Mouse (Mus musculus) kidney, postnatal 10 days (tissue): ENCODE measurements at regions not wholly inside any gene's neighbourhood (a gene's known extent, or its start where the extent isn't known, plus 50 kb on each side); places are given as distances from the start of the nearest gene placed in this dataset.

Source experiments
- DNase-seq: peaks from one replicate; pipeline ENCODE4 v3.0.0; 2021; ENCODE audit warnings: mixed read lengths

- DNase-seq: no peak
These were observed 54.8 kb upstream of the Tet2 start for GRCm38 (mm10) chr3:133599731-133600130.

- peak; percentile 63 for DNase-seq
These were observed 55.7 kb upstream of the Tet2 start for GRCm38 (mm10) chr3:133600447-133601220.

GRCm38 (mm10) chr3:133605460-133605859 lies 60.5 kb upstream of the Tet2 start:
- no peak for DNase-seq

- DNase-seq: no peak
These were observed 63.9 kb upstream of the Tet2 start for GRCm38 (mm10) chr3:133608845-133609261.

- DNase-seq: no peak
These were observed 69.1 kb upstream of the Tet2 start for GRCm38 (mm10) chr3:133613836-133614711.

GRCm38 (mm10) chr3:133614712-133615426 lies 69.9 kb upstream of the Tet2 start:
- DNase-seq: no peak

GRCm38 (mm10) chr3:133617036-133617435 lies 72.1 kb upstream of the Tet2 start:
- no peak for DNase-seq

- DNase-seq: no peak
These were observed 73.6 kb upstream of the Tet2 start for GRCm38 (mm10) chr3:133618491-133618890.

- peak; percentile 10 for DNase-seq
These were observed 78.3 kb upstream of the Tet2 start for GRCm38 (mm10) chr3:133623201-133623744.

GRCm38 (mm10) chr3:133624079-133624875 lies 79.3 kb upstream of the Tet2 start:
- DNase-seq: no peak

- no peak for DNase-seq
These were observed 80.1 kb upstream of the Tet2 start for GRCm38 (mm10) chr3:133625046-133625445.

- DNase-seq: no peak
These were observed 81.5 kb upstream of the Tet2 start for GRCm38 (mm10) chr3:133626442-133626841.

- DNase-seq: no peak
These were observed 82.3 kb upstream of the Tet2 start for GRCm38 (mm10) chr3:133627116-133627844.

GRCm38 (mm10) chr3:133634306-133634705 lies 89.4 kb upstream of the Tet2 start:
- no peak for DNase-seq

GRCm38 (mm10) chr3:133645604-133646003 lies 100.7 kb upstream of the Tet2 start:
- no peak for DNase-seq

GRCm38 (mm10) chr3:133646449-133647059 lies 101.6 kb upstream of the Tet2 start:
- no peak for DNase-seq

GRCm38 (mm10) chr3:133650025-133650424 lies 105.1 kb upstream of the Tet2 start:
- DNase-seq: no peak

- no peak for DNase-seq
These were observed 107.1 kb upstream of the Tet2 start for GRCm38 (mm10) chr3:133651996-133652395.

- DNase-seq: no peak
These were observed 114.8 kb upstream of the Tet2 start for GRCm38 (mm10) chr3:133659759-133660158.

GRCm38 (mm10) chr3:133661303-133661702 lies 116.4 kb upstream of the Tet2 start:
- no peak for DNase-seq

- no peak for DNase-seq
These were observed 120.0 kb upstream of the Tet2 start for GRCm38 (mm10) chr3:133664914-133665313.
